Mouse (Mus musculus) forebrain, embryonic 16.5 days (tissue): ENCODE results near the gene Vps37b. TPM values are rescaled to one million over a fixed set of nuclear protein-coding genes. Genes with fewer than 3 reads are reported as not detected.

Experiments
- ATAC-seq: fragments of 200-750 bp; cut with Nextera tagmentation; 2 replicates; pipeline ENCODE4 v1.8.0; 2017; ENCODE audit warnings: mild to moderate bottlenecking, moderate library complexity
- H3K27ac ChIP-seq: fragments of 300-500 bp; sonication (generic); 2 replicates; pipeline ENCODE4 v1.5.1; 2014; ENCODE audit warnings: low read length, control low read depth
- H3K27me3 ChIP-seq: fragments of 300-500 bp; sonication (generic); replicated peaks from 2 replicates; pipeline ENCODE4 v1.6.1; 2014; ENCODE audit warnings: low read length; ENCODE audit not compliant: control insufficient read depth, insufficient read depth
- H3K36me3 ChIP-seq: fragments of 300-500 bp; sonication (generic); 2 replicates; pipeline ENCODE4 v1.6.1; 2014; ENCODE audit not compliant: control insufficient read depth, insufficient read depth
- H3K4me1 ChIP-seq: fragments of 300-500 bp; sonication (generic); replicated peaks from 2 replicates; pipeline ENCODE4 v1.6.1; 2014; ENCODE audit warnings: low read length; ENCODE audit not compliant: control insufficient read depth, insufficient read depth
- H3K4me2 ChIP-seq: fragments of 300-500 bp; sonication (generic); 2 replicates; pipeline ENCODE4 v1.6.1; 2014; ENCODE audit warnings: mild to moderate bottlenecking, low read length, control low read depth
- H3K4me3 ChIP-seq: fragments of 300-500 bp; sonication (generic); replicated peaks from 2 replicates; pipeline ENCODE4 v1.5.1; 2014; ENCODE audit warnings: mild to moderate bottlenecking, low read length, control low read depth
- H3K9ac ChIP-seq: fragments of 300-500 bp; sonication (generic); replicated peaks from 2 replicates; pipeline ENCODE4 v1.6.1; 2014; ENCODE audit warnings: low read depth, low read length, control low read depth
- H3K9me3 ChIP-seq: fragments of 300-500 bp; sonication (generic); 2 replicates; pipeline ENCODE4 v1.6.1; 2016; ENCODE audit warnings: low read length; ENCODE audit not compliant: control insufficient read depth
- whole genome bisulfite sequencing: fragments of 180-500 bp; shearing (Covaris S2); extraction: QIAGEN DNeasy Blood & Tissue Kit; methylation state at CpG from one replicate; pipeline ENCODE4 v1.1.7; 2014; 5-methylcytosine and 5-hydroxymethylcytosine counted together
- microRNA-seq: library from miRNA; unstranded; fragments of <30 nt; microRNA quantifications from one replicate; pipeline ENCODE4, GENCODE M21; 2017
- polyA plus RNA-seq: library from polyadenylated mRNA; unstranded; fragments of >200 nt; fragmentation: Nextera tagmentation; extraction: Ambion mirVana; gene quantifications from 2 replicates; pipeline ENCODE4 v1.2.1, GENCODE M21; 2015

The Vps37b gene
- polyA plus RNA-seq, 1 experiment from 2014 or later, result 104 TPM

DNA sequence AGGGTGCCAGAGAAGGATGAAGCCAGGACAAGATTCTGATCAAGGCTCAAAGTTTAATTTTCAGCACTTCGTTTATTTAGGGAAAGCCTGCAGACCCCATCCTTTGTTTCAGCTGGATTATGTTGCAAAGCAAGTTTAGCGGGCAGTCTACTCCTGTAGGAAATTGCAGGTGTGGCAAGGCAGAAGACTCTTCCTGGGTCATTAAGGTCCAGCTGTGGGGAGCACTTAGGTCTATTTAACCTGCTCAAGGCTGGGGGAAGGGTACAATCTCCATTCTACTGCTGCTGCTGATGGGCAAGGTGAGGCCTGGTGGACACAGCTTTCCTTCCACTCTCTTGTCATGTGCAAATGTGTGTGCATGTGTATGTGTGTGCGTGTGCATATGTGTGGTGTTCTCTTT lies 73.1 kb downstream of the Vps37b start:
- no peak overlapping the region for H3K27ac ChIP-seq
- H3K9ac ChIP-seq, result no peak overlapping the region
- no peak overlapping the region for H3K4me2 ChIP-seq
- no peaks in the 10 kb centered on the region for H3K4me1 ChIP-seq
- H3K27me3 ChIP-seq, result no peaks in the 10 kb centered on the region
- no peaks in the 10 kb centered on the region for H3K9me3 ChIP-seq
- no peak overlapping the region for H3K4me3 ChIP-seq
- 75% methylated on average over 3 of the region's 3 CpGs for WGBS
- no peak for ATAC-seq
- H3K36me3 ChIP-seq, result no peaks in the 10 kb centered on the region

DNA sequence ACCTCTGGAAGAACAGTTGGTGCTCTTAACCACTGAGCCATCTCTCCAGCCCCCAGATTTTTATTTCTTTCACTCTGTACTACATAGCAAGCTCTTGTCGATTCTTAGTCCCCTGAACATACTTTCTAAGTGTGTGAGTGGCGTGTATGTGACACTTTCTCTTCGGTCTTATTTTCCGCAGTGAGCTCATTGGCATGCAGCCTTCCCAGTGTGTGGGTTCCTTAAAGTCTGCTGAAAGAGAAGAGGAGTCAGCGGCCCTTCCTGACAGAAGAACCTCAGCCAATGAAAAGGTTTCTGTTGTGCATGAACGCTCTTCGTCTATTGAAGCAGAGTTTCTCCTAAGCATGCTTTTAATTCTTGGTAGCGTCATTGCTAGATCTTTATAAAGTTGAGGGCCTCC lies 74.9 kb downstream of the Vps37b start:
- 76% methylated on average over 8 of the region's 8 CpGs for WGBS
- H3K27me3 ChIP-seq, result no peaks in the 10 kb centered on the region
- H3K9me3 ChIP-seq, result no peaks in the 10 kb centered on the region
- no peak overlapping the region for H3K27ac ChIP-seq
- no peak overlapping the region for H3K4me3 ChIP-seq
- no peak overlapping the region for H3K9ac ChIP-seq
- no peaks in the 10 kb centered on the region for H3K36me3 ChIP-seq
- H3K4me1 ChIP-seq, result no peaks in the 10 kb centered on the region
- H3K4me2 ChIP-seq, result no peak overlapping the region
- ATAC-seq, result no peak

Small RNA genes within 50 kb of the gene (microRNA-seq; reads per million reads assigned to microRNA genes)
- not detected for gene Mir7032

Other genes starting within 250 kb of the Vps37b start
- gene Hcar2, start 166.8 kb downstream of the Vps37b start, polyA plus RNA-seq, result not detected in 2 replicates
- gene Hcar1, start 152.2 kb downstream of the Vps37b start, polyA plus RNA-seq, result 0.54 and 0.58 TPM in 2 replicates
- 127 and 129 TPM in 2 replicates for gene Denr, start 125.1 kb downstream of the Vps37b start, polyA plus RNA-seq
- gene Gm43518, start 104.9 kb downstream of the Vps37b start, polyA plus RNA-seq, result 2.3 and 2.4 TPM in 2 replicates
- gene Ccdc62, start 101.6 kb downstream of the Vps37b start, polyA plus RNA-seq, result 3.0 and 4.9 TPM in 2 replicates
- gene Hip1r, start 58.6 kb downstream of the Vps37b start, polyA plus RNA-seq, result 33.3 and 35.7 TPM in 2 replicates
- gene Abcb9, start 63.5 kb upstream of the Vps37b start, polyA plus RNA-seq, result 11.3 and 13.4 TPM in 2 replicates
- 37.4 and 38.6 TPM in 2 replicates for gene Ogfod2, start 80.0 kb upstream of the Vps37b start, polyA plus RNA-seq
- gene Arl6ip4, start 83.8 kb upstream of the Vps37b start, polyA plus RNA-seq, result 66.1 and 71.0 TPM in 2 replicates
- 13.7 and 14.4 TPM in 2 replicates for gene Pitpnm2, start 217.5 kb upstream of the Vps37b start, polyA plus RNA-seq